Mouse (Mus musculus) spleen, adult 18-20 months (tissue): ENCODE measurements around the gene Cir1.

Experiments used
- DNase-seq, 2 experiments: peaks; one replicate each; pipeline ENCODE4 v3.0.0; 2022; ENCODE audit warnings: mixed read lengths in 2 of 2

Cir1 gene

GRCm38 (mm10) chr2:73298841-73299240, 13.7 kb downstream of the Cir1 start:
- no peak for DNase-seq

GRCm38 (mm10) chr2:73298154-73298553, 14.3 kb downstream of the Cir1 start:
- DNase-seq: no peak

- DNase-seq: no peak
Measured at GRCm38 (mm10) chr2:73295023-73295422, 17.5 kb downstream of the Cir1 start.

GRCm38 (mm10) chr2:73291130-73291529, 21.4 kb downstream of the Cir1 start:
- no peak for DNase-seq

GRCm38 (mm10) chr2:73285630-73286029, 26.9 kb downstream of the Cir1 start:
- DNase-seq: no peak

- no peak for DNase-seq
Measured at GRCm38 (mm10) chr2:73281707-73282106, 30.8 kb downstream of the Cir1 start.

GRCm38 (mm10) chr2:73281048-73281661, 31.3 kb downstream of the Cir1 start:
- peak in 1 of 2 experiments; percentile 7 for DNase-seq

GRCm38 (mm10) chr2:73280356-73281047, 32.0 kb downstream of the Cir1 start:
- DNase-seq: peak; percentile 6 to 12

- DNase-seq: no peak
Measured at GRCm38 (mm10) chr2:73279271-73280038, 33.0 kb downstream of the Cir1 start.

GRCm38 (mm10) chr2:73278869-73279268, 33.6 kb downstream of the Cir1 start:
- peak in 1 of 2 experiments; percentile 17 for DNase-seq

GRCm38 (mm10) chr2:73278131-73278854, 34.2 kb downstream of the Cir1 start:
- peak; percentile 71 to 87 for DNase-seq

GRCm38 (mm10) chr2:73277709-73278075, 34.8 kb downstream of the Cir1 start:
- DNase-seq: peak; percentile 9 to 25

- peak; percentile 6 to 32 for DNase-seq
Measured at GRCm38 (mm10) chr2:73277021-73277708, 35.3 kb downstream of the Cir1 start.

- DNase-seq: no peak
Measured at GRCm38 (mm10) chr2:73276141-73276571, 36.3 kb downstream of the Cir1 start.

GRCm38 (mm10) chr2:73275261-73276040, 37.0 kb downstream of the Cir1 start:
- no peak for DNase-seq

GRCm38 (mm10) chr2:73274119-73274920, 38.2 kb downstream of the Cir1 start:
- DNase-seq: peak; percentile 26 to 55

GRCm38 (mm10) chr2:73273249-73274118, 39.0 kb downstream of the Cir1 start:
- peak; percentile 9 to 34 for DNase-seq

- DNase-seq: peak; percentile 5 to 31
Measured at GRCm38 (mm10) chr2:73272351-73273248, 39.9 kb downstream of the Cir1 start.
